Mouse (Mus musculus) myocyte (in vitro differentiated cells): ENCODE results near the gene B3gnt3.

Experiments
- E2F4 ChIP-seq: IDR thresholded peaks from one replicate; pipeline ENCODE4 v1.6.1; 2011; ENCODE audit warnings: mild to moderate bottlenecking, control low read depth, moderate library complexity; ENCODE audit not compliant: insufficient read depth
- MAX ChIP-seq: IDR thresholded peaks from one replicate; pipeline ENCODE4 v1.6.1; 2011; ENCODE audit warnings: low read depth, mild to moderate bottlenecking, control low read depth
- MYOD1 ChIP-seq, 3 experiments: IDR thresholded peaks; one replicate each; pipeline ENCODE4 v1.6.1; 2011; ENCODE audit warnings: control low read depth in 2 of 3, low read depth in 2 of 3, mild to moderate bottlenecking in 2 of 3, moderate library complexity in 1 of 3; ENCODE audit not compliant: insufficient read length in 2 of 3, control insufficient read depth in 1 of 3
- MYOG ChIP-seq, 3 experiments: IDR thresholded peaks; one replicate each; pipeline ENCODE4 v1.6.1; 2011; ENCODE audit warnings: control low read depth in 2 of 3, low read depth in 2 of 3, mild to moderate bottlenecking in 2 of 3; ENCODE audit not compliant: insufficient read length in 2 of 3, control insufficient read depth in 1 of 3, insufficient read depth in 1 of 3
- POLR2A ChIP-seq: IDR thresholded peaks from one replicate; pipeline ENCODE4 v1.6.1; 2011; ENCODE audit warnings: low read depth, mild to moderate bottlenecking, control low read depth, moderate library complexity; ENCODE audit not compliant: insufficient read length
- POLR2AphosphoS2 ChIP-seq: IDR thresholded peaks from one replicate; pipeline ENCODE4 v1.6.1; 2011; ENCODE audit warnings: low read depth, control low read depth; ENCODE audit not compliant: insufficient read length
- REST ChIP-seq: IDR thresholded peaks from one replicate; pipeline ENCODE4 v1.6.1; 2011; ENCODE audit warnings: mild to moderate bottlenecking, control low read depth, moderate library complexity; ENCODE audit not compliant: insufficient read depth, insufficient read length
- TCF12 ChIP-seq: IDR thresholded peaks from one replicate; pipeline ENCODE4 v1.6.1; 2011; ENCODE audit warnings: mild to moderate bottlenecking, control low read depth; ENCODE audit not compliant: poor library complexity, insufficient read depth, severe bottlenecking
- USF1 ChIP-seq: IDR thresholded peaks from one replicate; pipeline ENCODE4 v1.6.1; 2011; ENCODE audit warnings: low read depth, mild to moderate bottlenecking, control low read depth, moderate library complexity

DNA sequence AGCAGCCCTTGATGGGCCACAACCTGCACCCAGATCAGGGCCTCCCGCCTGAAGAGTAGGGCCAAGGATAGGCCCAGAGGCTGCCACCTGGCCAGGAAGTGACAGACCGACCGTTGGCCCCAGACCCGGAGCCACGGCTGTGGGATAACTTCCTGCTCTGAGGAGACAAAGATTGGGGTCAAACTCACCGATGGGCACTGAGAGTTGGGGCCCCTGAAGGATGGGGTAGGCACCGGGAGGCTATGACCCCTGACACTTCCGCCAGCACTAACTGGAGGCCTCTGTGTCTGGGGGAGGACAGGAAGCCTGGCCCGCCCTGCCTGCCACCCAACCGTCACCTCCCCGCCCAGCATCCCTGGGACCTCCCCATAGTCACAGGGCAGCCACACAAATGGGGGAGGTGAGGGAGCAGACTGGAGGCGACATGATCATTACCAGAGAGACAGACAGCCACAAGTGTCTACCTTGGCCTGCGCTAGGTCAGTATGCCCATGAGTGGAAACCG is 21.5 kb upstream of the B3gnt3 start:
- no peak for TF ChIP-seq POLR2A
- no peak for TF ChIP-seq TCF12
- no peak for TF ChIP-seq USF1
- TF ChIP-seq REST, result no peak
- no peak for TF ChIP-seq E2F4
- no peak for TF ChIP-seq MYOG (IDR thresholded peaks at IDR 0.05; ENCODE audit: control insufficient read depth in 1 of 3, insufficient read depth in 1 of 3, insufficient read length in 2 of 3, low read depth in 2 of 3)
- TF ChIP-seq MAX, result no peak
- TF ChIP-seq POLR2AphosphoS2, result no peak
- TF ChIP-seq MYOD1 (IDR thresholded peaks at IDR 0.05; ENCODE audit: control insufficient read depth in 1 of 3, insufficient read length in 2 of 3, low read depth in 2 of 3), result no peak
